Mouse (Mus musculus) Patski (cell line): ENCODE measurements around the gene Chchd3. TPM values are rescaled to one million over a fixed set of nuclear protein-coding genes. Genes with fewer than 3 reads are reported as not detected.

ENCODE experiments used
- ATAC-seq: fragments of 100-300 bp; one replicate; pipeline ENCODE4 v1.8.0; 2021
- CTCF ChIA-PET: fragments of 350-600 bp; sonication (Branson Sonifier 250); formaldehyde crosslinking; loops from one replicate; lab custom pipeline; 2022; ENCODE audit warnings: inconsistent platforms; lab: Charles Lee
- POLR2A ChIA-PET: fragments of 350-600 bp; sonication (Branson Sonifier 250); formaldehyde crosslinking; loops from one replicate; lab custom pipeline; 2022; ENCODE audit warnings: antibody characterized with exemption, inconsistent platforms; lab: Charles Lee
- DNase-seq: peaks from one replicate; pipeline ENCODE4 v3.0.0-alpha.2; 2011; ENCODE audit warnings: low read depth, low spot score
- H3K27me3 ChIP-seq: fragments of 371-371 bp; one replicate; pipeline ENCODE4 v1.5.1; 2021
- CTCF ChIP-seq: fragments of 100-300 bp; IDR thresholded peaks from one replicate; pipeline ENCODE4 v1.5.1; 2021
- in situ Hi-C: fragments of 300-500 bp; cut with MboI; formaldehyde crosslinking; loops from 3 replicates; pipeline ENCODE4 v1.11.1; 2018; ENCODE audit warnings: low pct_unique_long_range_greater_than_20kb, mixed read lengths
- polyA plus RNA-seq: library from polyadenylated mRNA; unstranded; gene quantifications from one replicate; pipeline ENCODE4 v1.2.3, GENCODE M21; 2021

Gene Chchd3
- polyA plus RNA-seq, 1 experiment from 2014 or later: 194 TPM

DNA sequence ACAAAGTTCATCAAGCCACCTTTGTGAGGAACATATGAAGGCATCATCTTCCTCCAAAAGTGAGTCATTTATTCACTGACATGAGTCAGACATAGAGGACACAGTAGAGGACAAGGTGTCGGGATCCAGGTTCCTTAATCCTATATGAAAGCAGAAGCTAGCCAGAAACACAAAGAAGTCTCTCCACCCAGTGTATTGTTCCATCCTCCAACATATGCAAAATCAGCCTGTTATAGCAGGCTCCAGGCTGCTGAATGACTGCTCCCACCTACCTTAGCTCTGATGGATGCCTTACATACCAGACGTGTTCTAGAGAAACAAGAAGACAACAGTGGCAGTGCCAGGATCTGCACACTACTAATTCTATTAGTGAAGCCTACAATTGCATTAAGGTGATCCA, 91.1 kb downstream of the Chchd3 start:
- H3K27me3 ChIP-seq: no peaks in the 10 kb centered on the region
- ATAC-seq (no peak), DNase-seq (no peak)
- no peak for TF ChIP-seq CTCF
- ChIA-PET CTCF (interaction anchor here (0.8 to 1.3 kb wide), 2 partner anchors 10 to 14 kb away, joined by 3 to 4 read pairs; no protein-coding TSS in a partner anchor), POLR2A (interaction anchor here (0.7 kb wide), 1 partner anchor 486 kb away, joined by 4 read pairs; no protein-coding TSS in a partner anchor)
- in situ Hi-C loops: no loop called here

DNA sequence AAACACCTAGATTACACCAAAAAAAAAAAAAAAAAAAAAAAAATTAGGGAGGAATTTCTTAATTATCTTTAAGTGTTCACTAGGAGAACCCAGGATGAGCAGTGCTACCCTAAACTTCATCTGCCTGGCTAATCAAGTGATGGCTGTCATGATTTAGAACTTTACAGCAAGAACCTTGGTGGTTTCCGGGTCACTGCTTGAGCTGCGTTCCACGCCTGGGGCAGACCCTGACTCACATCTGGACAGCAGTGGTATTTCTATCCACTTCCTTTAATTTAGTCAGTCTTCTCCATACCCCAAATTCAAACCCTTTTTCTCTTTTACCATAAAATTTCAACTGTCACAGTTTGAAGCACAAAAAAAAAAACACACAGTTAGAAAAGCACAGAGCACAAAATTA, 98.0 kb downstream of the Chchd3 start:
- ChIA-PET CTCF (interaction anchor here (1.0 kb wide), 1 partner anchor 92 kb away, joined by 3 read pairs; no protein-coding TSS in a partner anchor), POLR2A (interaction anchor here (0.7 kb wide), 2 partner anchors 28 to 65 kb away, joined by 5 to 7 read pairs; no protein-coding TSS in a partner anchor)
- no peaks in the 10 kb centered on the region for H3K27me3 ChIP-seq
- DNase-seq (no peak), ATAC-seq (no peak)
- in situ Hi-C loops: no loop called here
- TF ChIP-seq CTCF: no peak

DNA sequence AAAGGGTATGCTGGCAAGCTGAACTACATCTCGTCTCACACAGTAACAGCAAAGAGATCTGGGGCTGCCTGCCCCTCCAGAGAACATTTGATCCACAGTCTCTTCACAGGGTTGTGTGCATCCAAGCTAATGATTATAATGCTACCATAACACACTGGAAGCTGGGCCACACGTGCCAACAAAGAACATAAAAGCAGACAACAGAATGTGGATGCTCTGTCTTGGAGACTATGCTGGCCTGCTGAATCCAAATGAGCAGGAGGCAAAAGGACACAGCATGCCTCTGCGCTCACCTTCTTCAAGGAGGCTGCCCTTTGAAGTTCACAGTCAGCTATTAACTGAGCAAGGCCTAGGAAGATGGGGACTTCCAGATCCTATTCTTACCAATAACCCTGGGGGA, 98.6 kb downstream of the Chchd3 start:
- ChIA-PET CTCF (interaction anchor here (1.0 kb wide), 1 partner anchor 93 kb away, joined by 3 read pairs; no protein-coding TSS in a partner anchor), POLR2A (interaction anchor here (0.7 kb wide), 2 partner anchors 28 to 65 kb away, joined by 5 to 7 read pairs; no protein-coding TSS in a partner anchor)
- DNase-seq (no peak), ATAC-seq (no peak)
- in situ Hi-C loops: no loop called here
- no peaks in the 10 kb centered on the region for H3K27me3 ChIP-seq
- TF ChIP-seq CTCF: no peak

DNA sequence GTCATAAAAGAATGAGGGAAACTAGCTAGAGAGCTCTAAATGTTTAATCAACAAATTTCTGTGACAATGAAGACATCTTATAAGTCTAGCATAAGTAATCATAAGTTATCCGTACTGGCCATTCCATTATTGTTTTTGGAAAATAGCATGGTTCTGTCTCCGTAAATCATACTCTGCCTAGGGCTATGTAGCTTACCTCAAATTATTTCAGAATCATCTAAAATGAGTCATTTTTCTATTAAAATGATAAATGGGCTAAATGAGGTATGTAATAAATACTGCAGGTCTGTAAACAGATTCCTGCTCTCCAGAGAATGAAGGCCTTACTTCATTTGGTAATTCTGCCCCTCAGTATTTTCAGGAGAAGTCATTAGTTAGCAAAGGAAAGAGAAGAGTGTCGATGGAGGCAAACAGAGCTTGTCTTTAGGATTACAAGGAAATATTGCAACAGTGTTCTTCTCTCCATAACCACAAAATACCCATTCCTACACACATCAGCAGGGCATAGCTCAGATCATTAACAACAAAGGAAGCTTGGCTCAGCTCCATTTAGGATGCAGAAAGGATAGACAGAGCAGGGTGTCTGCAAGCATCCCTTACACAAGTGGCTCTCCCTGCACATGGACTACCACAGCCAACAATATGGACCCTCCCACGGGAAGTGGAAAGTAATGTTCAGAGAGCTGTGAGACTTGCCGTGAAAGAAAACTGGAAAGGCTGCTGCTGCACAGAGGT, 100.1 kb downstream of the Chchd3 start:
- no peak for TF ChIP-seq CTCF
- POLR2A ChIA-PET: interaction anchor here (1.3 kb wide), 1 partner anchor 10 kb away, joined by 5 read pairs; no protein-coding TSS in a partner anchor
- in situ Hi-C loops: no loop called here
- CTCF ChIA-PET: interaction anchor here (1.8 kb wide), 1 partner anchor 15 kb away, joined by 4 read pairs; no protein-coding TSS in a partner anchor
- DNase-seq: no peak
- no peak for ATAC-seq
- no peaks in the 10 kb centered on the region for H3K27me3 ChIP-seq

DNA sequence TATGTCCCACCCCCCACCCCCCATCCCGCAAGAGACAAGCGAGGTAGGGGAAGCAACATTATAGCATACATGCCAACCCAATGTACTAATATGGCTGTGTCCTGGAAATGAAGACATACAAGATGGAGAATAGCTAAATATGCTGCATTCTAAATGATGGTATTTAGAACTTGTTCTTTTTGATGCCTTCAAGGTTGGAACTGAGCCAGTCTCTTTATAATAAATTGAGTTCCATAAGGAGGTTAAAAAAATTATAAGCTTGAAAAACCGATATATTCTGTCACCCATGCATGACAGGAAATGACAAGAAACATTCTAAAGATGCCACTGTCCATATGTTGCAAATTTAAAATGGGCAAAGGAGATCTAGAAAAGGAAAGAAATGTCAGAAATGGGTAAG, 104.6 kb downstream of the Chchd3 start:
- POLR2A ChIA-PET: no interaction called here
- no peak for TF ChIP-seq CTCF
- no peaks in the 10 kb centered on the region for H3K27me3 ChIP-seq
- in situ Hi-C loops: no loop called here
- ATAC-seq (no peak), DNase-seq (no peak)
- CTCF ChIA-PET: interaction anchor here (0.8 to 1.2 kb wide), 2 partner anchors 10 to 11 kb away, joined by 3 read pairs; no protein-coding TSS in a partner anchor

DNA sequence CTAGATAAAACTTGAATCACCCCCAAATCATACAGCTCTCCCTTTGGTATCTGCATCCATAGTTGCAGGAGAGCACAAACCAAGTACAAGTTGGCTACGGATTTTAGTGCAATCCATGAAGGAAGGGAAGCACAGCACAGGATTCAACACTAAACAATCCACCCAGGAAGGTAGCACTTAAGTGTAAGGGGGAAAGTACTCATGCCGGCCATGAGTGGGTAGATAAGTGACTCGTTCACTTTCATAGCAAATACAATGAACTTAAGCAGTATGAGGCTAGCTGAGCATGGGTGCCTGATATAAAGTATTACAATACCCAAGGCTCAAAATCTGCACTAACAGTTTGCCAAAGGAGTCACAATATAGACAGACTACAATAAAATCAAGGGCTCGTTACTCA, 109.1 kb downstream of the Chchd3 start:
- CTCF ChIA-PET: interaction anchor here (1.0 kb wide), 1 partner anchor 19 kb away, joined by 3 read pairs; no protein-coding TSS in a partner anchor
- ATAC-seq: no peak
- POLR2A ChIA-PET: interaction anchor here (1.4 kb wide), 1 partner anchor 9 kb away, joined by 5 read pairs; no protein-coding TSS in a partner anchor

DNA sequence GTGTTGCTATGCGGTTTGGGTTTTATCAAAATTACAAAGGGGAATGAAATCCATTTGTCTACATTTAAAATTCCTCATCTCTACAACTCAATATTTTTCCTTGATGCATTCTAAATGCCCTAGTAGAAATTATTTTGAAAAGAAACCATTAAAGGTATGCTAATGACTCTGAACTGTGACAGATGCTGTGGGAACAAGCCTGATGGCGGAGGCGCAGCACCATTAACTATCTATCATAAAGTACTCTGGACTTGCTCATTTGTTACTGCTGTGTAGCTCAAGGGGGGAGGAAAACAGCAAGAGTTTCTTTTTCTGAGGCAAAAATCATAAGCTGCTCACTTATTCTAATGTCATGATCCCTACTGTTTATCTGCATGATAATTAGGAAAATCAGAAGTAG, 110.4 kb downstream of the Chchd3 start:
- H3K27me3 ChIP-seq: no peaks in the 10 kb centered on the region
- in situ Hi-C loops: no loop called here
- DNase-seq (no peak), ATAC-seq (no peak)
- POLR2A ChIA-PET: interaction anchor here (1.4 kb wide), 1 partner anchor 11 kb away, joined by 5 read pairs; no protein-coding TSS in a partner anchor
- no peak for TF ChIP-seq CTCF
- CTCF ChIA-PET: no interaction called here

More for the DNA sequence above, 109.1 kb downstream of the Chchd3 start:
- in situ Hi-C loops: no loop called here
- no peak for TF ChIP-seq CTCF
- no peak for DNase-seq
- no peaks in the 10 kb centered on the region for H3K27me3 ChIP-seq

DNA sequence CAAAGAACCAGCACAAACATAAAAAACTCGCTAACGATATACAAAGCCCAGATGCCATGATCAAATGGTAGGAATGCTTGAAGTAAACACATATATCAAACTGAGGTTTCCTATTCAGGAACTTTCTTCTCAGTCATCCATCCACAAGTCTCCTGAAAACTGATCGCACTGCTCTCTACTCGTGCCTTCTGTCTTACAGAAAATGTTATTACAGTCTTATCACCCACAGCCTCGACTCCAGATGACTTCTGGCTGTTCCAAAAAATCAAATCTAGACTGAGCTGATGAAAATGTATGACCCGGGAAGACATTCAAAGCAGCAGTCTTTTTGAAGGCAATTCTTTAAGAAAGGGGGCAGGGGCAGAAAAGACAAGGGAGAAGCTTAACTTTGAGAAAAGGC, 112.8 kb downstream of the Chchd3 start:
- no peak for ATAC-seq
- ChIA-PET CTCF (no interaction called here), POLR2A (no interaction called here)
- TF ChIP-seq CTCF: no peak
- no peak for DNase-seq
- in situ Hi-C loops: no loop called here
- no peaks in the 10 kb centered on the region for H3K27me3 ChIP-seq

DNA sequence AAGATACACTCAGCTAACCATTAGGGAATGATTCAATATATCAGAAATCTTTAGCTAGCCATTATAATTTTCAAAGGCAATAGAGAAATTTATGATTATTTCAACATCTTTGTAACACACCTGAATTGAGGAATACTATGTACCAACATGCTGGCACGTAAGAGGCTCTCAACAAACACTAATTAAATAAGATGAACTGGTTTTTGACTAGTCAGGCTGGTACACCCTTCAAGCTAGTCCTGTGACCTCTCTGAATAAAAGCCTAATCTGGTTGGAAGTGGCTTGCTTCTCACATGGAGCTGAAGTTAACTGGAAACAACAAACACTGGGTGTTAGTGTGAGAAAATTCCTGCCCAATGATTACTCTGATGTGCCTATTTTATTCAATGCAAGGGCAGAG, 115.1 kb downstream of the Chchd3 start:
- ChIA-PET CTCF (interaction anchor here (0.6 to 1.4 kb wide), 3 partner anchors 10 to 18 kb away, joined by 3 to 4 read pairs (median 3); no protein-coding TSS in a partner anchor), POLR2A (no interaction called here)
- ATAC-seq (no peak), DNase-seq (no peak)
- in situ Hi-C loops: no loop called here
- H3K27me3 ChIP-seq: no peaks in the 10 kb centered on the region
- no peak for TF ChIP-seq CTCF

DNA sequence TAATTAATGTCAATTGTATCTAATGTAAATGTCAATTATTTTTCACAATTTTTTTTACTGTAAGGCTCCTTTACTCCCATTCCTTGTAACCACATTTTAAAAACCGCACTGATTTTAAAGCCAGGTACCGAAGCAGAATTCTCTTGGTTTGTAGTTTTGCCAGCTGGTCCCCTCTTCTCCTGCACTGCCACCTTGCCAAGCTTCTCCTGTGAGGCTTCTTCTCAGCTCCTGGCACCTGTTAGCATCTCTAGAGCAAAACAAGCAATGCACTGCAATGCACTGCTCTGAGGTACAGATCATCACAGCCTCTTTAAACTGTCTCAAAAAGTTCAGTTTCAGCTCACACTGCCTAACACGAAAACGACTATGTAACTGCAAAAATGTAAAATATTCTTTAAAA, 116.4 kb downstream of the Chchd3 start:
- TF ChIP-seq CTCF: no peak
- in situ Hi-C loops: no loop called here
- H3K27me3 ChIP-seq: no peaks in the 10 kb centered on the region
- CTCF ChIA-PET: no interaction called here
- no peak for ATAC-seq
- no peak for DNase-seq
- POLR2A ChIA-PET: interaction anchor here (0.6 kb wide), 1 partner anchor 935 kb away, joined by 5 read pairs; no protein-coding TSS in a partner anchor
